Mouse (Mus musculus) erythroblast, embryonic 14.5 days (primary cell): ENCODE results near the gene Csf3r. TPM values are rescaled to one million over a fixed set of nuclear protein-coding genes. Genes with fewer than 3 reads are reported as not detected.

ENCODE experiments used
- H3K27me3 ChIP-seq: 2 replicates; pipeline ENCODE4 v1.6.1; 2012; ENCODE audit warnings: inconsistent platforms; ENCODE audit not compliant: control insufficient read depth
- H3K36me3 ChIP-seq: 2 replicates; pipeline ENCODE4 v1.6.1; 2012; ENCODE audit warnings: mild to moderate bottlenecking, inconsistent platforms; ENCODE audit not compliant: control insufficient read depth
- H3K4me1 ChIP-seq: 2 replicates; pipeline ENCODE4 v1.6.1; 2012; ENCODE audit warnings: inconsistent platforms; ENCODE audit not compliant: control insufficient read depth
- H3K4me3 ChIP-seq: replicated peaks from 2 replicates; pipeline ENCODE3; 2012; ENCODE audit warnings: moderate library complexity, mild to moderate bottlenecking, inconsistent platforms
- H3K9me3 ChIP-seq: 2 replicates; pipeline ENCODE4 v1.6.1; 2012; ENCODE audit warnings: low read length, inconsistent platforms, mixed read lengths; ENCODE audit not compliant: control insufficient read depth
- GATA1 ChIP-seq: IDR thresholded peaks from 2 replicates; pipeline ENCODE4 v1.6.1; 2012; ENCODE audit warnings: low read length, inconsistent platforms, mixed read lengths
- TAL1 ChIP-seq: IDR thresholded peaks from 3 replicates; pipeline ENCODE4 v1.6.1; 2012; ENCODE audit warnings: low read length, inconsistent platforms, mixed read lengths
- polyA plus RNA-seq: library from polyadenylated mRNA; stranded (reverse); fragments of >175 nt; gene quantifications from 2 replicates; pipeline ENCODE4 v1.2.3, GENCODE M21; 2012

Gene Csf3r
- polyA plus RNA-seq, 1 experiment: 0.04 TPM

DNA sequence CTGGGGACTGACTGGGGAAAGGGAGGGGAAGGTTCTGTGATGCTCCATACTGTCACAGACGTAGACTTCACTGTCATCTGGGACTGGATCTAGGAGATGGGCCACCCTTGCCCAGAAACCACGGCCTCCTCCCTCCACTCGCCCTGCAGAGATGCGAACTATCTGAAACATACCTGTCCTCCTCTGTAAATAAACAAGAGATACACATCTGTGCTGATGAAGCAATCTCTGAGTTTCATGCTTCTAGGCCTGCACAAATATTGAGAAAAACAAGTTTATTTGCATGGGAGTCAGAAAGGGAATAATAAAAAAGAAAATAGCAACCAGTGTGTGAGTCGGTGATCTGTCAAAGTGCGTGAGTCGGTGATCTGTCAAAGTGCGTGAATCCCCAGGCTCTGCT is 67.5 kb downstream of the Csf3r start:
- TF ChIP-seq TAL1: no peak
- TF ChIP-seq GATA1: no peak
- Histone ChIP-seq H3K4me3 (no peak overlapping the region), H3K4me1 (peaks cover 17% of the 10 kb centered on the region), H3K9me3 (no peaks in the 10 kb centered on the region), H3K36me3 (no peaks in the 10 kb centered on the region), H3K27me3 (no peaks in the 10 kb centered on the region)

Other genes with a start within 250 kb of the Csf3r start
- gene Mrps15, start 22.4 kb downstream of the Csf3r start, polyA plus RNA-seq: 12.6 and 15.9 TPM in 2 replicates
- 0.02 TPM in 1 of 2 replicates, not detected in the other for gene Oscp1, start 34.0 kb downstream of the Csf3r start, polyA plus RNA-seq
- gene Lsm10, start 72.1 kb downstream of the Csf3r start, polyA plus RNA-seq: 0.74 and 0.84 TPM in 2 replicates
- 4.2 and 4.6 TPM in 2 replicates for gene Stk40, start 79.4 kb downstream of the Csf3r start, polyA plus RNA-seq
- gene Eva1b, start 123.2 kb downstream of the Csf3r start, polyA plus RNA-seq: 0.20 and 0.22 TPM in 2 replicates
- 0.03 and 0.05 TPM in 2 replicates for gene Sh3d21, start 138.9 kb downstream of the Csf3r start, polyA plus RNA-seq
- 12.8 and 15.5 TPM in 2 replicates for gene Thrap3, start 178.2 kb downstream of the Csf3r start, polyA plus RNA-seq
- gene Map7d1, start 231.8 kb downstream of the Csf3r start, polyA plus RNA-seq: 2.5 and 2.9 TPM in 2 replicates
- gene Trappc3, start 237.8 kb downstream of the Csf3r start, polyA plus RNA-seq: 1.3 and 2.0 TPM in 2 replicates